ENCODE assay signal across 14 mouse cellular contexts in genomic region chr16:29800457-29800856, GRCm38 (mm10).
DNase-seq lines count a peak whose midpoint lies in the region; ATAC-seq and TF ChIP-seq lines count a peak whose summit lies in the region.
"Had no signal": no experiment of that assay in that cellular context is flagged by ENCODE, and none has a peak within 500 bp of the region (broad histone marks: within the 10 kb centered on the region; RNA-seq: fewer than 3 reads in every experiment).

No protein-coding gene starts in this region.

- no peak overlapping the region for H3ac ChIP-seq in myocyte (ENCODE audit: control insufficient read depth, insufficient read length)

- H3K4me2 ChIP-seq in myocyte (ENCODE audit: low read depth) = no peak overlapping the region
- no peak overlapping the region for H3K4me2 ChIP-seq in liver, embryonic 12.5 days
- H3K4me2 ChIP-seq: heart, embryonic 15.5 days; hindbrain, embryonic 12.5 days had no signal

- H3K4me3 ChIP-seq in ES-E14 (ENCODE audit: insufficient read depth in 1 of 2, low read depth in 1 of 2, low read length in 2 of 2, poor library complexity in 1 of 2, severe bottlenecking in 1 of 2) (no peak overlapping the region), myocyte (no peak overlapping the region)
- H3K4me3 ChIP-seq in liver, embryonic 12.5 days = no peak overlapping the region
- H3K4me3 ChIP-seq: heart, embryonic 15.5 days; hindbrain, embryonic 12.5 days had no signal

- 29% methylated on average over 2 of the region's 2 CpGs for WGBS in liver, embryonic 12.5 days (ENCODE audit: insufficient replicate concordance)

- H3K36me3 ChIP-seq in ES-E14 (ENCODE audit: control insufficient read depth, insufficient read depth, low read length, poor library complexity, severe bottlenecking) (no peaks in the 10 kb centered on the region), myocyte (ENCODE audit: control insufficient read depth, insufficient read depth) (no peaks in the 10 kb centered on the region)
- no peaks in the 10 kb centered on the region for H3K36me3 ChIP-seq in liver, embryonic 12.5 days
- H3K36me3 ChIP-seq: heart, embryonic 15.5 days; hindbrain, embryonic 12.5 days had no signal

- in situ Hi-C loops in ES-E14 (cut with MboI; ENCODE audit: low sequenced_read_pairs in 2 of 2, unreplicated experiment in 2 of 2) = no loop called here

- ATAC-seq in liver, embryonic 12.5 days = no peak
- ATAC-seq: lung, postnatal 0 days had no signal

- H3K79me2 ChIP-seq in myocyte (ENCODE audit: control insufficient read depth, insufficient read depth) = no peaks in the 10 kb centered on the region

- no peak for TF ChIP-seq POLR2A in myocyte (IDR thresholded peaks at IDR 0.05; ENCODE audit: insufficient read length, low read depth)

- H3K9ac ChIP-seq in ES-E14 (ENCODE audit: insufficient read depth, low read depth, low read length, poor library complexity, severe bottlenecking) = no peak overlapping the region
- H3K9ac ChIP-seq in liver, embryonic 12.5 days = no peak overlapping the region
- H3K9ac ChIP-seq: heart, embryonic 15.5 days; hindbrain, embryonic 12.5 days had no signal

- no peaks in the 10 kb centered on the region for H3K9me3 ChIP-seq in ES-E14 (ENCODE audit: control insufficient read depth, insufficient read depth, low read depth, low read length)
- H3K9me3 ChIP-seq in liver, embryonic 12.5 days (replicated peaks) = no peaks in the 10 kb centered on the region
- H3K9me3 ChIP-seq: heart, embryonic 15.5 days; hindbrain, embryonic 12.5 days had no signal

- H3K4me1 ChIP-seq in ES-E14 (ENCODE audit: control insufficient read depth in 2 of 2, insufficient read depth in 2 of 2, low read length in 2 of 2, poor library complexity in 1 of 2) = peaks cover 8 to 27% of the 10 kb centered on the region in 2 experiments
- H3K4me1 ChIP-seq in liver, embryonic 12.5 days = no peaks in the 10 kb centered on the region

- H3K27ac ChIP-seq in ES-E14 (ENCODE audit: insufficient read depth, low read depth, low read length, poor library complexity, severe bottlenecking) = no peak overlapping the region
- no peak overlapping the region for H3K27ac ChIP-seq in liver, embryonic 12.5 days
- H3K27ac ChIP-seq: heart, embryonic 15.5 days; hindbrain, embryonic 12.5 days; kidney, postnatal 0 days had no signal

- H3K27me3 ChIP-seq in myocyte (ENCODE audit: control insufficient read depth, insufficient read depth, insufficient read length) = peaks cover 16% of the 10 kb centered on the region
- peaks cover 63% of the 10 kb centered on the region for H3K27me3 ChIP-seq in liver, embryonic 12.5 days (replicated peaks)

- DNase-seq in spleen, postnatal 36 days (ENCODE audit: low spot score in 2 of 2) = peak; percentile 46 to 49
- DNase-seq in spleen, postnatal 14 days (ENCODE audit: low spot score in 2 of 2) = no peak
- peak; percentile 61 for DNase-seq in ES-E14 (ENCODE audit: low read depth, low spot score)
- DNase-seq in adrenal gland, adult (ENCODE audit: inconsistent age in 2 of 2, low spot score in 1 of 2) = no peak
- no peak for DNase-seq in urinary bladder, postnatal 25 days (ENCODE audit: low spot score)
- DNase-seq: adrenal gland, adult 2 months; cerebellum, adult 8-10 months; liver had no signal

TF ChIP-seq in ES-E14, 5 proteins besides CTCF, POLR2A, EP300 and RAD21:
- TF ChIP-seq ZNF384 (IDR thresholded peaks at IDR 0.05; ENCODE audit: low read depth, low read length) = no peak
- TF ChIP-seq HCFC1 (IDR thresholded peaks at IDR 0.05; ENCODE audit: borderline replicate concordance, insufficient read depth, low read length) = no peak
- no peak for TF ChIP-seq MAFK (IDR thresholded peaks at IDR 0.05; ENCODE audit: insufficient read depth, low read depth, low read length)
- no peak for TF ChIP-seq CHD2 (IDR thresholded peaks at IDR 0.05; ENCODE audit: low read depth, low read length)
- TF ChIP-seq ZC3H11A (IDR thresholded peaks at IDR 0.05; ENCODE audit: borderline replicate concordance, low read depth, low read length) = no peak

TF ChIP-seq in myocyte, 11 proteins besides CTCF, POLR2A, EP300 and RAD21:
- TF ChIP-seq MYOD1 (IDR thresholded peaks at IDR 0.05; ENCODE audit: control insufficient read depth in 1 of 3, insufficient read length in 2 of 3, low read depth in 2 of 3) (no peak), CEBPB (IDR thresholded peaks at IDR 0.05; ENCODE audit: insufficient read depth, poor library complexity, severe bottlenecking) (no peak), USF1 (IDR thresholded peaks at IDR 0.05; ENCODE audit: low read depth) (peak; percentile 35), TCF3 (IDR thresholded peaks at IDR 0.05; ENCODE audit: insufficient read length, low read depth) (no peak)

Comparison
In these comparisons a context has a peak if more than half of its experiments do, and no peak if none do; other contexts are left out.
1. DNase-seq: peak in spleen, postnatal 36 days (2 of 2) and ES-E14 (single experiment); none in spleen, postnatal 14 days (0 of 2), adrenal gland, adult (0 of 2) and urinary bladder, postnatal 25 days (single experiment).